Mouse (Mus musculus): Measurements from ENCODE around the gene Tyk2.

DNA sequence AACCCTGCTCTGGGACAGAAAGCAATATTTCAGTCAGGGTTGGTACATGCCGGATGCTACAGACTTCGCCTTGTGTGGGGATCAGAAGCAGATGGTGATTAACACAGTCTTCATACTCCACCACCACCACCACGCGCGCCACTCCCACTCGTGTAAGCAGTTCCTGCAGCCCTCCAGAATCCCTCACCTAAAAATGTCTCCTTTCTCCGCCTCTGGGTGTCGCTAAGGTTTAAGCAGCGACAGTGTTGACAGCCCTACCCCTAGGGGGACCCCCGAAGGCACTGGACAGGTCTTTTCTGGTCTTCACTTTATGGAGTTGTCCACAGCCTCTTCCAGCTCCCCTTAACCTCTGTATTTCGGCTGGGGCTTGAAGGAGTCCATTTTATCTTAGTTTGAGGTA, 21.7 kb upstream of the Tyk2 start:
- no peak for TF ChIP-seq MAX (IDR thresholded peaks at IDR 0.05; ENCODE audit: low read depth)
- no peak for TF ChIP-seq REST (IDR thresholded peaks at IDR 0.05; ENCODE audit: insufficient read depth, insufficient read length)
- no peak for TF ChIP-seq POLR2A (IDR thresholded peaks at IDR 0.05; ENCODE audit: insufficient read length, low read depth)
- no peak for TF ChIP-seq TCF12 (IDR thresholded peaks at IDR 0.05; ENCODE audit: insufficient read depth, poor library complexity, severe bottlenecking)
- TF ChIP-seq TCF3 (IDR thresholded peaks at IDR 0.05; ENCODE audit: insufficient read length, low read depth): no peak
- no peak for TF ChIP-seq MYOG (IDR thresholded peaks at IDR 0.05; ENCODE audit: control insufficient read depth in 1 of 3, insufficient read depth in 1 of 3, insufficient read length in 2 of 3, low read depth in 2 of 3)
- no peak for TF ChIP-seq MYOD1 (IDR thresholded peaks at IDR 0.05; ENCODE audit: control insufficient read depth in 1 of 3, insufficient read length in 2 of 3, low read depth in 2 of 3)
- TF ChIP-seq CEBPB (IDR thresholded peaks at IDR 0.05; ENCODE audit: insufficient read depth, poor library complexity, severe bottlenecking): no peak
- TF ChIP-seq E2F4 (IDR thresholded peaks at IDR 0.05; ENCODE audit: insufficient read depth): no peak
- no peak for TF ChIP-seq USF1 (IDR thresholded peaks at IDR 0.05; ENCODE audit: low read depth)
- no peak for TF ChIP-seq POLR2AphosphoS2 (IDR thresholded peaks at IDR 0.05; ENCODE audit: insufficient read length, low read depth)

Data from myocyte (in vitro differentiated cells).